Mouse (Mus musculus) mouse embryonic stem cell (cell line): ENCODE results near the gene Klhl20.
"Not testable (repeated sequence)": the region's sequence is repeated elsewhere in the genome, so short reads cannot be mapped to it uniquely, and the experiment has no call there.

ENCODE experiments used
- in situ Hi-C, 2 experiments: fragments of 300-500 bp; cut with MboI; formaldehyde crosslinking; loops; 1 replicate in 1 of 2; 3 replicates in 1 of 2; pipeline ENCODE4 v1.14.3; 2019 to 2020; ENCODE audit warnings: low sequenced_read_pairs in 2 of 2, low pct_unique_long_range_greater_than_20kb in 1 of 2, mixed read lengths in 1 of 2; ENCODE audit not compliant: unreplicated experiment in 1 of 2

Klhl20 gene

DNA sequence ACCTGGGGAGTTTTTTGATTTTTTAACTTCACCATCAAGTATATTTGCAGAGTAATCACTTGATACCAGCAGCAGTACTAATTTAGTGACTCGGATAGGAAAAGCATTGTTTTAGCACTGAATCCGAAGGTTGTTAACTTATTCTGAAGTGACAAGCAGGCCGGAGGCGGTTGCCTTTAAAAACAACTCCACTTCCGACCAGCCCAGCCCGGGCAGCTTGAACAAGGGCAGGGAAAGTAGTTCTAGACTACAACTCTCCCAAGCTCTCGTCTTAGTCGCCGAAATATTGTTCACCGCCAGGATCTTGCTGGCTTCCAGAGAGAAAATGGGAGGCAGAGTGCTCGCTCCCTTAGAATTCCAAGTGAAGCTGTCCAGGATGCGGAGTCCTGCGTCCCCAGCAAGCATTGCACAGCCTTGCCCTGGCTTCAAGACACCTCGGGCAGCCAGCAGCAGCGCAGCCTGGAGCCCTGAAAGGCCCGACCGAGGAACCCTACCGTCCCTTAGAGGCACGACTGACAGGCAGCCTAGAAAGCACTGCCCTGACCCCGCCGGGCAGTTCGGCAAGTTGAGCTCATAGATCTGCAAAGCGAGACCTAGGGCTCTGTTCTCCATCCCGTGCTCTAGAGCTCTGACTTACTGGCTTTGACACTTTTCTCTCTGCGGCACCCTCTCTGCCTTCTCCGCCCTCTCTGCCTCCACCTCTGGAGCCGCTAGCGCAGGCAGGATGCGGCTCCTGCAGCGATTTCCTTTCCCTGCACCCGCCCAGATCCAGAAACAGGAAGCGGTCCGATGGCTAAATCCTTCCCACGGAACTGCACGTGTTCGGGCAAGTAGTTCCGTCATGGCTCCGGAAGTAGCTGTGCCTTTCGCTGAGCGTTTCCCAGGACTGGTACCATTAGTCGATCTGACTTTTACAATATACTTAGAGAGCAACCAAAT lies at the start of gene Klhl20:
TSS of gene Klhl20 (minus strand) at position 786 of the 939 bp plus-strand sequence.
- in situ Hi-C loops: no loop called here

DNA sequence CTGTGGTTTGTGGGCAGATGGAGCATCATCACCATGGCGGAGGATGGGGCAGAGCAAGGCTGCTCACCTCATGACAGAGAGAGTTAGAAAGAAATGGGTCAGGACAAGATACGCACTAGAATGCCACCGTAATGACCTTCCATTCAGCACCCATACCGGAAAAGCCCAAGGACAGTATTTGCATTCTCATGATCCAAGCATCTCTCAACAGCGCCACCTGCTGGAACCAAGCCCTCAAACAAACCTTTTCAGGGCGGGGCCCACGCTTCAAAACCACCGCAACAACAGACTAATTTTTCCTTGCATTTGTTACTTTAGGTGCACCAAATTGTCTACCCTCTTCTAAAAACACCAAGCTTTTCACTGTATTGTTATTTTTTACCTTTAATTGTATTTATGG lies 49.4 kb upstream of the Klhl20 start:
- in situ Hi-C loops: loop anchor here (25.0 kb wide), 1 partner anchor 418 kb away; no protein-coding TSS in a partner anchor

DNA sequence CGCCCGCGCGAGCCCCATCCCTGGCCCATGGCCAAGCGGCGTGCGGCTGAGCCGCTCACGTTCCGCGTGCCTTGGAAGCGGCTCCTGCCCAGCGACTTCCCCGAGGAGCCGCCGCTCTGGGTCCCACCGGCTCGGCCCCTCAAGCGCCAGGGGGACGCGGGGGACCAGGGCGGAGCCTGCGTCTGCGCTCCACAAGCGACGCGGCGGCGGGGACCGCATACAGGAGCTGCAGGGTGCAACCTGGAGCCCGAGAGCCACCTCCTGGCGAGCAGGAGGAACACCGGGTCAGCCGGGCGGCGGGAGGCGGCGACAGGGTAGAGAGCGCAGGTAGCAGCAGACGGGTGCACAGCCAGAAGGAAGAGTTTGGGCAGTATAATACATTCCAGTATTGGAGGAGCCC lies 39.3 kb upstream of the Klhl20 start:
- in situ Hi-C loops: loop anchor here in 1 of 2 experiments (10.0 kb wide), 1 partner anchor 116 kb away; no protein-coding TSS in a partner anchor

DNA sequence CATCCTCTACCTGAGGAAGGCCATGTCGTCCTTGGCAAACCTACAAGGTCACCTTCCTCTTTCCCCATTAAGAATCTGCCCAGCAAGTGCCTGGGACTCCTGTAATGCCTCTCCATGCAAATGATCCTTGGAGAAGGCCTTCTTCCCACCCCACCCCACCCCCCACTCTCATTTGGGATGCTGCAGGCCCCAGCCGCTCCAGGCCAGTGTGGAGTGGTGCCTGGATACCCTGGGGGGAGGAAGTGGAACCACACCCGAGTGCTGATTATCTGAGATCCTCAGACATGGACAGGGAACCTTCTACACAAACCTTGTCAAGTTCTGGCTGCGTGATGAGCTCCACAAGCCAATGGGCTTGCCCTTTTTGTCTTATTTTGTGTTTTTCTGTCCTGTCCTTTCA lies 29.0 kb upstream of the Klhl20 start:
- in situ Hi-C loops: loop anchor here in 1 of 2 experiments (10.0 kb wide), 1 partner anchor 85 kb away; the partner anchor contains the start of genes Cenpl and Dars2

DNA sequence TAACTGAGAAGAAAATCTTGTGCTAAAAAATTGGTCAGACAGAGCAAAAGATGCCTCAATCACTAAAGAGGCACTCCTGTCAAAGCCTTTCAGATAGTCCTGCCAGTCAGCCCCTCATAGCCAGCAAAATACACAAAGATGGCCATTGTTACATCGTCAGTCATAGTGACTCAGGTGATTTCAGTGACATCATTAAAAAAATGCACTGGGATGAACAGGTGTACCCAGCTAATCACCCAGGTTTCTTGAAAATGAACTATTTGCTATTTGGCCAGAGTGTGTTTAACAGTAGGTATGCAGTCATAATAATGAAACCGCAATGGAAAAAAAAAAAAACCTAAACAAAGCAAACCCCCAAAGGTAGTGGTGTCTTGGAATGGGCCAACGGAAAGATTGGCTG lies 27.9 kb upstream of the Klhl20 start, which contains the start of gene Tex50:
TSS of gene Tex50 (minus strand) at position 101 of the 400 bp plus-strand sequence.
- in situ Hi-C loops: no loop called here

DNA sequence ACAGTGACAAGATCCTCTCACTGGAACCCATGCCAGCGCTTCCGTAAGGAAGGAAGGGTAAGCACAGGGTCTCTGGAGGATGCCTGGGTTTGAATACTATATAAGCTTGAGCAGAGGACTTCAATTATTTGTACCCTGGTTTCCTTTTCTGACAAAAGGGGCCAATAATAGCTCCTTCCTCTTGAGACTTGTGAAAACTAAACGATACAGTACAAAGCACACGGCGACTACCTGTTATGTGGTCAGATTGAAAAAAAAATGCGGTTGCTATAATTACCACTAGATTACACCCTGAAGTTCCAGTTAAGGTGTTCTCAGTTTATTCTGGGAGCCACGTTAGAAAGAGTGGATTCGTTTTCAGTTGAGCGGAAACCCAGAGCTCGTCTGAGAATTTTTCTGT lies 25.2 kb upstream of the Klhl20 start:
- in situ Hi-C loops: no loop called here

DNA sequence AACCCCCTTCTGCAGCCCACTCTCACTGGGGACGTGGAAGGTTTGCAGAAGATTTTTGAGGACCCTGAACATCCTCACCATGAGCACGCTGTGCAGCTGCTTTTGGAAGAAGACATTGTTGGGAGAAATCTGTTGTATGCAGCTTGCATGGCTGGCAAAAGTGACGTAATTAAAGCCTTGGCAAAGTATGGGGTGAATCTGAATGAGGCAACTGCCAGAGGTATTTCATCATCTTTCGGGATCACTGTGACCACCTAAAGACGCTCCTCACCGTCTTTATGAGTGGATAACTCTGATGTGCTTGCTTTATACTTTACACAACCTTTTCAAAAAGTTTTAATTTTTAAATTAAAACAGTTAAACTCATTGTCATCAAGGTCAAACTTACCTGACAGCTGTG lies 19.8 kb upstream of the Klhl20 start:
- in situ Hi-C loops: no loop called here

DNA sequence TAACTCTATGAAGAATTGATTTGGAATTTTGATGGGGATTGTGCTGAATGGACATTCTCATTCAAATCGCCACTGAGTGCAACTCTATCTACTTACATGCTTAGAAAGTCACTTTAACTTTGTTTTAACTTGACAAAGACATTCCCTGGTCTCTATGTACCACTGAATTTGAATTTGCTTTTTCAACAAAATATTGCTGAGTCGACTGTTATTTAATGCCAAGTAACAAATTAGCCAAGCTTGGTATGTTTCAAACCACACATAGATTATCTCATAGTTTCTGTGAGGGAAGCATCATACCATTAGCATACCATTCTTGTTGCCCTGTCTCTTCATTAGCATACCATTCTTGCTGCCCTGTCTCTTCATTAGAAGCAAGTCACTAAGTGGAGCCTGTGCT lies 16.6 kb upstream of the Klhl20 start:
- in situ Hi-C loops: no loop called here

DNA sequence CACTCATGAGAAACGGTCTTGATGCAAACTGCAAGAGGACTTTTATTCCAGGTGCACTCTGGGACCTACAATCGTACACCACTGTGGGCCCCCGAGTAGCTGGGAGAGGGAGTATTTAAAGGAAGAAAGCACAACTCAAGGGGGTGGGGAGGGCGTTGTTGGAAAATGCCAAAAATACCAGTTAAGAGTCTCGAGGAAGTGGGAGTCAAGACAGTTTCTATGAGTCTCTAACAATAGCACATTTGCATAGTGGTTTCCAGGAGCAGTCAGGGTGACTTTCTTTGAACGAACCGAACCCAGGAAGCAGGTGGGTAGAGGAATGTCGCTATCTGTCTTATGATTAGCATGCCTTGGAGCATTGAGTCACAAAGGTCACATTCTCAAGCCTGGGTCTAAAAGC lies 14.3 kb upstream of the Klhl20 start:
- in situ Hi-C loops: not testable (repeated sequence)

DNA sequence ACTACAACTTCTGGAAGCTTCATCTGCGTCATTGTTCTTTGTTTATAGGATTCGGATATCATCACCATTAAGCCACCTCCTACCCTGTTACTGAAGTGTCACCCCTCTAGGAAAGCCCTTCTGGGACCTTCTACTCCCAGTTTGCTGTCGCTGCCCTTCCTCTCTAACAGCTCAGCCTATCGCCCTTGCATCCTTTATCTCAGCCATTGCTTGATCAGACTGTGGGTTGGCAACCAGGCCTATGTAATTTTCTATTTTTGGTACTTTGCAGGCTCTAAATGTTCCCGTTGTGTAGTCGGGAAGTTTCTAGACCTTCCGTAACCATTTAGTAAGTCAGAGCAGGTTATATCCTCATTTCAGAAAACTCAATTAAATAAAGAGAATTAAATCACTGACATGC lies 11.9 kb upstream of the Klhl20 start:
- in situ Hi-C loops: no loop called here

DNA sequence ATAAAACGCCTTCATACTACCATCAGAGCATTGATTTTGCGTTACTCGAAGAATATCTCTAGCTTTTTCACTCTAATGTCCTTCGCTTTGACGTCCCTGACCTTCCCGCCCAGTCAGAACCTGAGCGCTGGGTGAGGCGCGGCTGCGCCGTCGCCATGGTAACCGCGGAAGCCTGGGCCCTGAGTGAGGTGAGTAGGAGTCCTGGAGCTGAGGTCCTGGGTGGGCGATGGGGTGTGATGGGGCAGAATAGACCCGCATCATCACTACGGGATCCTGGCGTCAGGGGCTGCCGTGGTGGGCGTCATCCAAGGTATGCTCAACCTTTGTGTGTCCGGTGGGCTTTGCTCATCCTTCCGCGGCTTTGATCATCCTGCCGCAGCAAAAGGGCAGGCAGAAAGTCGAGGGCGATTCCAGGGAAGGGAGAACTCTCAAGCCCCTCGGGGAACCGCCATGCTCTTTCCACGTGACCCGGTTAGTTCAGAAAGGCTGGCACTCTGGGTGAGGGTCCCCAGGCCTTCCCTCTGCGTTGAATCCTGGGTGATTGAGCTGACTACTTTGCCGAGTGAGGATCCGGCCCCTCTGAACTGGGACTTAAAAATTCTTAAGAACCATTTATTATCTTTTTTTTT lies 11.3 kb upstream of the Klhl20 start, which contains the start of gene Ankrd45:
TSS of gene Ankrd45 (plus strand) at position 161 of the 629 bp plus-strand sequence.
- in situ Hi-C loops: no loop called here

DNA sequence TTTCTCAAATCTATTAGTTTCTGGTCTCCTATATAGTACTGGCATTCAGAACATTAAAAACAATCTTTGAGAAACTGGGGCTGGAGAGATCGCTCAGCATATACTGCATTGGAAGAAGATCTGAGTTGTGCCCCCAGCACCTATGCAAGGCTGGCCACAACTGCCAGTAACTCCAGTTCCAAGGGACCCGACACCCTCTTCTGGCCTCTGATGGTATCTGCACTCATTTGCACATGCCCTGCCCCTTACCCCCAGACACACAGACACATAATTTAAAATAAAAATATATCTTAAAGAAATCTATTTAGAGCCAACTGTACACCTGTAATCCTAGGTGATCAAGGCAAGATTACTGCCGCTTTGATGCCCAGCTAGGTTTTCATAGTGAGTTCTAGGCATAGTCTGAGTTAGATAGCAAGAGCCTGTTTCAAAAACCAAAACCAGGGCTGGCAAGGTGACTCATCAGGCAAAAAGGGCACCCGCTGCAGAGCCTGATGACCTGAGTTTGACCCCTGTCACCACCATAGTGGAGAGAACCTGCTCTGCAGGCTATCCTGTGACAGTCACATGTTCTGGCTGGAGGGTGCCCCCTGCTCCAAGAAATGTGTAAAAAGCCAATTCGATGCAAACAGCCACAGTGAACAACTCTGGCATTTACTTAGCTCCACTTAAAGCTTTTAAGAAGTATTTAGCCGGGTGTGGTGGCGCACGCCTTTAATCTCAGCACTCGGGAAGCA lies 8.9 kb upstream of the Klhl20 start:
- in situ Hi-C loops: no loop called here

DNA sequence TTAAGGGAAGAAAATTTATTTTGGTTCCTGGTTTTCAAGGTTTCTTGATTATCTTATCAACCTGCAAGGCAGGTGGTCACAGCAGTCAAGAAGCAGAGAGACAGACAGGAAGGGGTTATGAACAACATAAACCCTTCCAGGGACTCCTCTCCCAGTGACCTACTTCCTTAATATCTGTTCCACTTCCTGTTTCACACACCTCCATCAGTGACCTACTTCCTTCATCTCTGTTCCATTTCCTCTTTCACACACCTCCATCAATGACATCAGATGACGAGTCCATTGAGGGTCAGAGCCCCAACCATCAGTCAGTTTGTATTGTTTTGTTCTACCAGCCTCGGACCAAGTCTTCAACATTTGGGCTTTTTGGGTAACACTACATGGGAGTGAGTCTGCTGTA lies 8.2 kb upstream of the Klhl20 start:
- in situ Hi-C loops: no loop called here

DNA sequence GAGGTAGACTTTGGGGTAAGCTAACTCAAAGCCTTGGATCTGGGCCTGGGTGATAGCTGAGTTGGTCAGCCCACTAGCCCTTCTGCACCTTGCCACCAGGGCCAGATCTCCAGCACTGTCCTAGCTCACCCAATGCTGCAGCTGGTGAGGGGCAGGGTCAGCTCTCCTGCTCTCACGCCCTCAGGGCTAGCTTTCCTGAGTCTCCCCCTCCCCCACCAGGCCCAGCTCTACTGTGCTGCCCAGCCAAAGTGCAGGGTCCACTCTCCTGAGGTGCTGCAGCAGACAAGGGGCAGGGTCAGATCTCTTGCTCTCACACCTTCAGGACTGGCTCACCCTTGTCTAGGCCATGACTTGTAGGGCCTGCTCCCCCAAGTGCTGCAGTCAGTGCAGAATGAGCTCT lies 4.8 kb downstream of the Klhl20 start:
- in situ Hi-C loops: no loop called here

DNA sequence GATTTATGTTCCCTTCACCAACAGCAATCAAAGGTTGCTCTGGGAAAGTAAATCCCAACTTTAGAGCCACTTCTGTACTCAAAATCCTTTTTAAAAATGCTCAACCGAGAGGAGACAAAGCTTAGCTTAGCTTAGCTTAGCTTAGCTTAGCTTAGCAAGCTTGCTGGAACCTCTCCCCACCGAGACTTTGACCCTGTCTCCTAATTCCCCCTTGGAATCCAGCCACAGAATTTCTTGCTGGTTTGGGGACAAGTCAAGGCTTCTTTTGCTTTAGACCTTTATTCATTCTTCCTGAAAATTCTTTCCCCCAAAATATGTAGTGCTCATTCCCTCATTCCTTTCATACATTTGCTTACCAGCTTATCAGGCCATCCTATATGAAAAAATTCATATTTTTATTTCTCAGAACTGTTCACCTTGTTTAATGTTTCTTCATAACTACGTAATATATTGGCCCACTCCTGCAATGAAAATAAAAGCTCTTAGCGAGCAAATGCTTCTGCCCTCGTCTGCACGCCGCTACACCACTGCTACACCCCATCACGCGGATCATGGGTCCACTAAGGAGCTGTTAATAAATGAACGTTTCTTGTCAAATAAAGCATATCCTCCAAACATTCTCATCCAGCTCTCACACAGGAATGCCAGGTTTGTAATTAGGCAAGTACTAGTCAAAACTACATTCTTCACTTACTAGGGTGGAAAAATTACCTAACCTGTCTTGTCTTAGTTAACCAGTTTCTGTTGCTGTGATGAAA lies 8.5 kb downstream of the Klhl20 start:
- in situ Hi-C loops: no loop called here

DNA sequence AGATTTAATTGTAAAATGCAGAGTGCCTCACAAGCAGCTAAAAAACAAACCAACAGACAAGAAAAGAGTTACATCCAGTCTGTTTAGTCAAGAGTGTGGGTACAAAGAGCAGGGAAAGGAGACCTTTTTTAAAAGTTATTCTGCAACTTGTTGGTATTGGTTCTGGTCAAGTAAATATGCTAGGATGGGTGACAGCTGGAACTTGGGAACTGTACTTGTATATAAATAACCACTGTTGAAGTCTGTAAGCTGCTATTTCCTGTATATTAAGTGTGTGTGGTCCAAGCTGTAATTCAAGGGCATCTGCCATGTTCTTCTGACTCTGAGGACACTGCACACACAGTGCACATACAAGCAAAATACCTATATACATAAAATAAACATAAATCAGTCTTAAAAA lies 16.7 kb downstream of the Klhl20 start:
- in situ Hi-C loops: no loop called here

DNA sequence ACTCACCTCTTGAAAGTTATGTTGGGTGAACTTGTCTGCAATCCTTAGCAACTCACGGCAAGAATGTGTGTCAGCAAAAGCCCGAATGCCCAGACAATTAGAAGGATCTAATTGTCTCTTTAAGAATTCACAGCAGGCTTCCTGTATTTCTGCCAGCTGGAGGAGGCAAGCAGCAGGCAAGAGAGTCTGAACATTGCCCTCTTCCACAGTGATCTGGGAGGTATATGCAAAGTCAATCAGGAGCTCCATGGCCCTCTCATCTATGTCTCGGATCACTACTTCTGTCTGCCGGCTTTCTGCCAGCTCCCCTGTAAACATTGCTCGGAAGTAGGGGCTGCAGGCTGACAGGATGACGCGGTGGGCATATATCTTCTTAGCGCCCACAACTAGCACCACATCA lies 22.1 kb downstream of the Klhl20 start:
- in situ Hi-C loops: no loop called here

DNA sequence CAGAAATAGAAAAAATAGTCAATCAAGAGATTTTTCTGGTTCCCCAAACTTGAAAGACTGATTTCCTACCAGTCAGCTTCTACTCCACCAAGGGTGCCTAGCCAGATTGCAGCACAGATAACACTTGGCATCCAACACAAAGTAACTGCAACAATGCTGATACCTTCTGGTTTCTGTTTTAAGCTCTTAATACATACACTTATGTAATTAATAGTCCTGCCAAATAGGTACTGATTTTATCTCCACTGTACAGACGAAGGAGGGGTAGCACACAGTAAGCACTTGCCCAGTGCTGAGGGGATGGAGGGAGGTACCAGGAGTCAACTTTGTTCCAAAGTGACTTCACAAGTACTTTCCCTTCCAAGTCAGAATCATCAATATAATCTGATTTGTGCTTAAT lies 27.5 kb downstream of the Klhl20 start:
- in situ Hi-C loops: no loop called here
